ENCODE assay signal across 8 mouse cellular contexts in genomic region chr9:14244528-14244927, GRCm38 (mm10). TPM values are rescaled to one million over a fixed set of nuclear protein-coding genes. Genes with fewer than 3 reads are reported as not detected.
A peak's percentile ranks its signal among the peaks of the same experiment; 100 is the strongest.
DNase-seq lines count a peak whose midpoint lies in the region; ATAC-seq and TF ChIP-seq lines count a peak whose summit lies in the region.

No protein-coding gene starts in this region.

- H3K4me3 ChIP-seq in liver, adult 2 months (ENCODE audit: insufficient read depth, low read depth, low read length): no peak overlapping the region
- no peak overlapping the region for H3K4me3 ChIP-seq in liver, embryonic 11.5 days (ENCODE audit: low read depth, low read length)
- H3K4me3 ChIP-seq in E14TG2a.4 (replicated peaks; ENCODE audit: low read length): peak overlapping the region; percentile 3; the same call in 1 of the 2 replicates
- no peak overlapping the region for H3K4me3 ChIP-seq in hindbrain, postnatal 0 days (ENCODE audit: low read length)
- no peak overlapping the region for H3K4me3 ChIP-seq in stomach, embryonic 14.5 days (ENCODE audit: low read depth, low read length)
- H3K4me3 ChIP-seq in intestine, embryonic 15.5 days (replicated peaks): no peak overlapping the region

- no peak overlapping the region for H3K4me2 ChIP-seq in liver, embryonic 11.5 days
- H3K4me2 ChIP-seq in hindbrain, postnatal 0 days (ENCODE audit: low read depth, low read length): no peak overlapping the region
- H3K4me2 ChIP-seq in stomach, embryonic 14.5 days (replicated peaks; ENCODE audit: low read depth, low read length): no peak overlapping the region
- H3K4me2 ChIP-seq in intestine, embryonic 15.5 days (replicated peaks): no peak overlapping the region

- no peak for TF ChIP-seq POLR2A in liver, adult 2 months (IDR thresholded peaks at IDR 0.05; ENCODE audit: extremely low read depth, insufficient read depth, low read length)

- H3K9ac ChIP-seq in liver, adult 2 months (ENCODE audit: low read depth, low read length): no peak overlapping the region
- H3K9ac ChIP-seq in liver, embryonic 11.5 days (ENCODE audit: low read depth, low read length): no peak overlapping the region
- H3K9ac ChIP-seq in hindbrain, postnatal 0 days (replicated peaks; ENCODE audit: low read length): no peak overlapping the region
- H3K9ac ChIP-seq in stomach, embryonic 14.5 days (replicated peaks; ENCODE audit: low read depth, low read length): no peak overlapping the region
- H3K9ac ChIP-seq in intestine, embryonic 15.5 days: no peak overlapping the region

- no peaks in the 10 kb centered on the region for H3K9me3 ChIP-seq in liver, embryonic 11.5 days (ENCODE audit: control insufficient read depth, low read length)
- no peaks in the 10 kb centered on the region for H3K9me3 ChIP-seq in E14TG2a.4 (ENCODE audit: low read length)
- H3K9me3 ChIP-seq in hindbrain, postnatal 0 days (ENCODE audit: low read length): no peaks in the 10 kb centered on the region
- no peaks in the 10 kb centered on the region for H3K9me3 ChIP-seq in stomach, embryonic 14.5 days (ENCODE audit: control insufficient read depth, low read depth, low read length)
- H3K9me3 ChIP-seq in intestine, embryonic 15.5 days: no peaks in the 10 kb centered on the region

- no peaks in the 10 kb centered on the region for H3K4me1 ChIP-seq in liver, adult 2 months (ENCODE audit: control insufficient read depth, insufficient read depth, low read length)
- 0 out of 2 replicates have a peak, but pooled peaks cover 4% of the 10 kb centered on the region for H3K4me1 ChIP-seq in liver, embryonic 11.5 days (replicated peaks; ENCODE audit: control insufficient read depth, insufficient read depth, low read length)
- H3K4me1 ChIP-seq in E14TG2a.4 (replicated peaks; ENCODE audit: low read depth, low read length): peaks cover 38% of the 10 kb centered on the region
- H3K4me1 ChIP-seq in hindbrain, postnatal 0 days (ENCODE audit: insufficient read depth, low read length): peaks cover 14% of the 10 kb centered on the region
- H3K4me1 ChIP-seq in stomach, embryonic 14.5 days (ENCODE audit: control insufficient read depth, insufficient read depth, low read length): peaks cover 34% of the 10 kb centered on the region
- peaks cover 9% of the 10 kb centered on the region; the same call in 1 of the 2 replicates for H3K4me1 ChIP-seq in intestine, embryonic 15.5 days (replicated peaks)

- ATAC-seq in liver, embryonic 11.5 days (replicated peaks; ENCODE audit: low FRiP score): no peak
- ATAC-seq in hindbrain, postnatal 0 days: no peak
- ATAC-seq in stomach, embryonic 14.5 days (ENCODE audit: insufficient number of reproducible peaks, insufficient read depth, low FRiP score, low read depth): no peak
- ATAC-seq in intestine, embryonic 15.5 days: no peak

- WGBS in liver, adult 2 months: 74% methylated on average over 9 of the region's 9 CpGs
- WGBS in liver, embryonic 11.5 days: 40% methylated on average over 9 of the region's 9 CpGs
- WGBS in hindbrain, postnatal 0 days: 38% methylated on average over 9 of the region's 9 CpGs
- WGBS in stomach, embryonic 14.5 days: 40% methylated on average over 9 of the region's 9 CpGs
- WGBS in intestine, embryonic 15.5 days: 49% methylated on average over 9 of the region's 9 CpGs

- peak; percentile 17 for DNase-seq in liver, adult 2 months (ENCODE audit: extremely low read depth, low read depth, low spot score)
- no peak for DNase-seq in liver, embryonic 11.5 days (ENCODE audit: low spot score)
- DNase-seq in hindbrain, postnatal 0 days (ENCODE audit: low spot score): no peak
- no peak for DNase-seq in left cerebral cortex, adult 18-20 months (ENCODE audit: low spot score in 2 of 2)
- no peak for DNase-seq in urinary bladder, postnatal 25 days (ENCODE audit: low spot score)

- H3K36me3 ChIP-seq in liver, adult 2 months (ENCODE audit: control insufficient read depth, insufficient read depth, low read length): no peaks in the 10 kb centered on the region
- H3K36me3 ChIP-seq in liver, embryonic 11.5 days (ENCODE audit: control insufficient read depth, insufficient read depth, low read length): no peaks in the 10 kb centered on the region
- H3K36me3 ChIP-seq in E14TG2a.4 (ENCODE audit: insufficient read depth, low read length): no peaks in the 10 kb centered on the region
- H3K36me3 ChIP-seq in hindbrain, postnatal 0 days (ENCODE audit: insufficient read depth, low read length): no peaks in the 10 kb centered on the region
- H3K36me3 ChIP-seq in stomach, embryonic 14.5 days (ENCODE audit: control insufficient read depth, insufficient read depth, low read length): no peaks in the 10 kb centered on the region
- no peaks in the 10 kb centered on the region for H3K36me3 ChIP-seq in intestine, embryonic 15.5 days

- H3K27me3 ChIP-seq in liver, adult 2 months (ENCODE audit: control insufficient read depth, insufficient read depth, low read length): no peaks in the 10 kb centered on the region
- no peaks in the 10 kb centered on the region for H3K27me3 ChIP-seq in liver, embryonic 11.5 days (replicated peaks; ENCODE audit: control insufficient read depth, insufficient read depth, low read length)
- H3K27me3 ChIP-seq in E14TG2a.4 (ENCODE audit: insufficient read depth, low read length): no peaks in the 10 kb centered on the region
- no peaks in the 10 kb centered on the region for H3K27me3 ChIP-seq in hindbrain, postnatal 0 days (ENCODE audit: insufficient read depth, low read length)
- H3K27me3 ChIP-seq in stomach, embryonic 14.5 days (ENCODE audit: control insufficient read depth, insufficient read depth, low read length): no peaks in the 10 kb centered on the region
- H3K27me3 ChIP-seq in intestine, embryonic 15.5 days (replicated peaks): no peaks in the 10 kb centered on the region

- TF ChIP-seq CTCF in liver, adult 2 months (IDR thresholded peaks at IDR 0.05; ENCODE audit: low read depth, low read length): no peak
- no peak for TF ChIP-seq CTCF in E14TG2a.4 (conservative IDR thresholded peaks at IDR 0.05; ENCODE audit: low read length)
- no peak for TF ChIP-seq CTCF in hindbrain, postnatal 0 days (IDR thresholded peaks at IDR 0.05; ENCODE audit: low read depth)

- H3K27ac ChIP-seq in liver, adult 2 months (replicated peaks; ENCODE audit: insufficient read depth, low read depth, low read length): no peak overlapping the region
- no peak overlapping the region for H3K27ac ChIP-seq in liver, embryonic 11.5 days (ENCODE audit: low read depth, low read length)
- H3K27ac ChIP-seq in hindbrain, postnatal 0 days: peak overlapping the region; percentile 64
- 0 out of 2 replicates have a peak overlapping the region, but pooled peaks have one; percentile 27 for H3K27ac ChIP-seq in stomach, embryonic 14.5 days (ENCODE audit: low read length)
- no peak overlapping the region for H3K27ac ChIP-seq in intestine, embryonic 15.5 days

- no peaks in the 10 kb centered on the region for H3K79me2 ChIP-seq in liver, adult 2 months (ENCODE audit: control insufficient read depth, insufficient read depth, low read length)

RNA-seq across cellular contexts. Expression of gene Sesn3, which starts 30.3 kb away (rescaled TPM):
- 14.8 and 14.9 TPM in 2 replicates for total RNA-seq in liver, adult 2 months (2014; rRNA removed)
- polyA plus RNA-seq in liver, adult 2 months (2012; rRNA removed): 4.2 and 5.6 TPM in 2 replicates
- polyA plus RNA-seq in liver, embryonic 11.5 days (2014; fragmentation: Nextera tagmentation; extraction: Ambion mirVana): 4.0 and 5.6 TPM in 2 replicates
- total RNA-seq in hindbrain, postnatal 0 days (2014; rRNA removed): 49.3 and 54.2 TPM in 2 replicates
- 24.0 and 24.1 TPM in 2 replicates for polyA plus RNA-seq in hindbrain, postnatal 0 days (2015; fragmentation: Nextera tagmentation; extraction: Ambion mirVana)
- 38.6 and 41.2 TPM in 2 replicates for polyA plus RNA-seq in stomach, embryonic 14.5 days (2014; fragmentation: Nextera tagmentation; extraction: Ambion mirVana)
- 13.1 and 16.3 TPM in 2 replicates for polyA plus RNA-seq in intestine, embryonic 15.5 days (2015; fragmentation: Nextera tagmentation; extraction: Ambion mirVana)
- 100 to 1,000 TPM; 109 to 141 TPM for total RNA-seq in left cerebral cortex, adult 18-20 months (2021)

Comparison
In these comparisons a context has a peak if more than half of its experiments do, and no peak if none do; other contexts are left out.
1. H3K27ac ChIP-seq: peak in hindbrain, postnatal 0 days (single experiment) and stomach, embryonic 14.5 days (single experiment); none in liver, adult 2 months (single experiment), liver, embryonic 11.5 days (single experiment) and intestine, embryonic 15.5 days (single experiment).